Mouse (Mus musculus): Measurements from ENCODE around the gene Ctf2.
A peak's percentile ranks its signal among the peaks of the same experiment; 100 is the strongest.
"Not testable (repeated sequence)": the region's sequence is repeated elsewhere in the genome, so short reads cannot be mapped to it uniquely, and the experiment has no call there.

Gene Ctf2

GRCm38 (mm10) chr7:127732066-127732465, at the start of gene Ctf2:
Ctf2 (minus strand) TSS chr7:127732166.
- DNase-seq, result not testable (repeated sequence)

DNA sequence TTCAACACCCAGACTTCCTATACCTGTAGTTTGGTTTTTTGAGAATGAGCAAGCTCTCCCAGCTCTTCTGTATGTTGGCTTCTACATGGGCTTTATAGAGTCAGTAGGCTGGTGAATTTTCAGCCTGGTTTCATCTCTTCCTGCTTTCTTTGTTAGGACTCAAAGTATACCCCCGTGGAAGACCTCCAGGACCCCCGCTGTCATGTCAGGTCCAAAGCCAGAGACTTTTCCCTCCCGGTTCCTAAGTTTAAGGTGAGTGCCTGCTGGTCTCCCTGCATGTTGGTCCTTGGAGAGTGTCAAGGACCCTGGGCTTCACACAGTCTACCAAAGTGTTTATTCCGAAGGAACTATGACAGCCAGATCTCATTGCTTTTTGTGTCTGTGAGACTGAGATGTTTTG, 46.4 kb upstream of the Ctf2 start:
- no peak for DNase-seq

- peak; percentile 63 for DNase-seq
Measured at GRCm38 (mm10) chr7:127777474-127778266, 45.7 kb upstream of the Ctf2 start.

DNA sequence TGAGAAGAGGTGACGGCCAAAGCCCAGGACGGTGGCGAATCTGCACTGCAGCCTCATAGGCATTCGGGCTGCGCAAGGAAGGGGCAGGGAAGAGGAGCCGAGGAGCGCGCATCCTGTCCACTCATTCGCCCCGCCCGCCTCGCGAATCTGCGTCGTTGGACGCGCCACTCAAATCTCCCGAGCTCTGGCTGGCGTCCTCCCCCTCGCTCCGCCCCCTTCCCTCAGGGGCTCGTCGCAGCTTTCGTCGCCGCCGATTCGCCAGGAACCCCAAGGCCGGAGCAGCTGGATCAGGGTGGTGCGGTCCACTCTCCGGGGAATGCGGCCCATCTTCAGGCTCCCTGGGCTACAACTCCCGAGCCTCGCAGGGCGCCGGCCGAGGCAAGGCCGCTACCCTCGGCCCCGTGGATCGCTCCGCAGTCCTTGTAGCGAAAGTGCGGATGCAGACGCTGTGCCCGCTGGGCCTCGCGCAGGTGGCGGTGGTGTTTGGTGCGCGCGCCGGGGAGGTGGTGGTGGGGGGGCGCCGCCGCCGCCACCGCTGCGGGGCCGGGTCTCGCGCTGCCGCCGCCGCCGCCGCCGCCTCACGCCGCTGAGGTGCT, 45.0 kb upstream of the Ctf2 start:
- peak; percentile 99 for DNase-seq

GRCm38 (mm10) chr7:127776426-127776825, 44.5 kb upstream of the Ctf2 start, which contains the start of gene Setd1a:
Setd1a (plus strand) TSS chr7:127776670.
- DNase-seq, result peak; percentile 94

- DNase-seq, result not testable (repeated sequence)
Measured at GRCm38 (mm10) chr7:127775837-127776236, 43.9 kb upstream of the Ctf2 start.

DNA sequence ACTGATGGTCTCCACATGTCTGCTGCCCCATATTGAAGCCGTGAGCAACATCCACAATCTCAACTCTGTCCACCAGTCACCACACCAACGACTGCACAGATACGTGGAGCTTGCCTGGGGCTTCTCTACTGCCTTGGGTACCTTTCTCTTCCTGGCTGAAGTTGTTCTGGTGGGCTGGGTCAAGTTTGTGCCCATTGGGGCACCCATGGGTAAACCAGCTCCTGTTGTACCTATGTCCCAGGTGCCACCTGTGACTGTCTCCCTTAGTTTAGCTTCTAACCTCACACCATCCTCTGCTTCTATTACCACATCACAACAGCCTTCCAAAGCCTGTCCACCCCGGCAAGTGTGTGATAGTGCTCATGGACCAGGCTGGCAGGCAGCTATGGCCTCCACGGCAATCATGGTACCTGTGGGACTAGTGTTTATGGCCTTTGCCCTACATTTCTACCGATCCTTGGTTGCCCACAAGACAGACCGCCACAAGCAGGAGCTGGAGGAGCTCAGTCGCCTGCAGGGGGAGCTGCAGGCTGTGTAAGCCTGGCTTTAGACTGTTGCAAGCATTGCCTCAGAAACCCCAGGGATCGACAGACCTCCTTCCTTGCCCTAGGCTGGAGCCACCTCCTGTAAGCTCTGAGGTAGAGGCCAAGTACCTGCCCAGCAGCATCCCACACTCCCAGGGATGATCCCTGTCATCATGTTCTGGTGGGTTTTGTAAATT, 41.9 kb upstream of the Ctf2 start:
- peak; percentile 81 for DNase-seq

DNA sequence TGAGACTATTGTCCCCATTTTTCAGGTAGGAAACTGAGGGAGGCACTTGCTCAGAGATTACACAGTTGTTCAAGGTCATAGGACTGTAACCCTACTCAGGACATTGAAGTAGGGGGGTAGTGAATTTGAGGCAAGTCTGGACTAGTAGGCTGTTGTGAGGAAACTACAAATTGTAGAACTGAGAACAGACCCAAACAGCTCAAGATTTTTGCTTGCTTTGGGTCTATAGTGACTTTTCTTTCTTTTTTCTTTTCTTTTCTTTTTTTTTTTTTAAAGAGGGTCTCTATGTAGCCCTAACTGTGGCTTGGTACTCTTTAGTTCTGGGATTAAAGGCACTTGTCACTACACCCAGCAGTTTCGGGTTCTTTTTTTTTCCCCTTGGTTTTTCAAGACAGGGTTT, 40.6 kb upstream of the Ctf2 start:
- no peak for DNase-seq

GRCm38 (mm10) chr7:127772080-127772479, 40.1 kb upstream of the Ctf2 start:
- no peak for DNase-seq

GRCm38 (mm10) chr7:127771262-127771661, 39.3 kb upstream of the Ctf2 start:
- DNase-seq, result no peak

- DNase-seq, result no peak
Measured at GRCm38 (mm10) chr7:127770039-127770905, 38.3 kb upstream of the Ctf2 start.

DNA sequence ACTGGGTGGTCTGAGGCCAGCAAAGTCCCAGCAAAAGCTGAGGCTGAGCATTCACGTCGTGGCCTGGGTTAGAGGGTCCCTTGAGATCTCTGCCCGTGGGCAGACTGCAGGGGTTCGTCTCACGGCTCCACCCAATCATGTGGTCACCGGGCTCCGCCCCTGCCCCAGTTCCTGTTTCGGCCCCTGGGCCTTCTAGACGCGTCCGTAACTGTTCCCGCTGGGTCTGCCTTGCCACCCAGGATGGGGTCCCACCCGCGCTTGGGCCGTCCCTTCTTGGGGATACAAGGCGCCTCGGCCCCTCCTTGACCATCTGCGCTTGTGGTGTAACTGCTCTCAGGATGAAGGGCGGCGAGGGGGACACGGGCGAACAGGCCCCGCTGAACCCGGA, 37.7 kb upstream of the Ctf2 start, which contains the start of gene Orai3:
TSS of gene Orai3 (plus strand) at position 165 of the 388 bp plus-strand sequence.
- peak; percentile 96 for DNase-seq

- DNase-seq, result peak; percentile 99
Measured at GRCm38 (mm10) chr7:127768997-127769593, 37.1 kb upstream of the Ctf2 start.

GRCm38 (mm10) chr7:127768346-127768996, 36.5 kb upstream of the Ctf2 start:
- no peak for DNase-seq

- no peak for DNase-seq
Measured at GRCm38 (mm10) chr7:127767671-127768345, 35.8 kb upstream of the Ctf2 start.

DNA sequence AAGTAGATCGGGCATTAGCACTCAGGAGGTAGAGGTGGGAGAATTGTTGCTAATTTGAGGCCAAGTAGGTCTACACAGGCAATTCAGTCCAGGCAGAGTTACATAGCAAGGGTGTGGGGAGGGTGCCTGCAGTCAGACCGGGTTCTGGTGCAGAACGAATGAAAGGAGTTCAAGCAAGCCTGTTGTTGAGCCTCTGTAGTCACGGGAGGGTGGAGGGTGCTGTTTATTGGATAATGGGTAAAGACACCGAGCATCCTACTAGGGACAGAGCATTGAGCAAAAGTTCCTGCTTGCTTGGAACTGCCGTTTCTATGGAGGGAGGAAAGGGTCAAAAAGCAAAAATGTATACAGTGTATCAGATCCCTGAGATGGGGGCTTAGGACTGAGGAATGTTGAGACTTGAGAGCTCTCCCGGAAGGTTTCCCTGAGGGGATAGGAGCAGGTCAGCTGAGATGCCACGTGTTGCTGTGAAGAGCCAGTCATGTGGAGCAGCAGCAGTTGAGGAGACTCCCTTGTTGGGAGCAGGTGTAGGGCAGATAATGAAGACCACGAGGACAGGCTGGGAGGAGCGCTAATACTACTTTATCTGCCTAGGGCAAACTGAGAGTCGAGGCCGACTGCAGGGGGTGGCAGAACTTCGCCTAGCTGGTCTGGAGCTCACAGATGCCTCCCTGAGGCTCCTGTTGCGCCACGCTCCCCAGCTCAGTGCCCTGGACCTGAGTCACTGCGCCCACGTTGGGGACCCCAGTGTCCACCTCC, 35.1 kb upstream of the Ctf2 start:
- DNase-seq, result no peak

DNA sequence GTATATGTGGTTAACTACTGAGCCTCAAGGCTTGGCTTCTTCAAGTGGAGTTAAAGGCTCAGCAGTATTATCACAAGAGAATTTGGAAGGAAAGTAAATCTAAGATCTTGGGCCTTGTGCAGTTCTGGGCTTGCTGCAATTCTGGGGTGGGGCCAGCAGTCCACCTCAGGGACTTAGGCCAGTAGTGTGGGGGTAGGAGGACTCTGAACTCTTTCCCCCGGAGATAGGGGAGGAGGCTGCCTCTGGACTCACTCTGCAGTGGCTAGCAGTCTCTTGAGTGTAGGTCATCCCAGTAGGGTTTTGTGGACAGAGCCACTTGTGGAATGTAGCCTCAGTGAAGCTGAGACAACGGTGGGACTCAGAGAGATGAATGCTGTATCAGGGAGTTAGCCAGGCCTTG, 33.8 kb upstream of the Ctf2 start:
- no peak for DNase-seq

DNA sequence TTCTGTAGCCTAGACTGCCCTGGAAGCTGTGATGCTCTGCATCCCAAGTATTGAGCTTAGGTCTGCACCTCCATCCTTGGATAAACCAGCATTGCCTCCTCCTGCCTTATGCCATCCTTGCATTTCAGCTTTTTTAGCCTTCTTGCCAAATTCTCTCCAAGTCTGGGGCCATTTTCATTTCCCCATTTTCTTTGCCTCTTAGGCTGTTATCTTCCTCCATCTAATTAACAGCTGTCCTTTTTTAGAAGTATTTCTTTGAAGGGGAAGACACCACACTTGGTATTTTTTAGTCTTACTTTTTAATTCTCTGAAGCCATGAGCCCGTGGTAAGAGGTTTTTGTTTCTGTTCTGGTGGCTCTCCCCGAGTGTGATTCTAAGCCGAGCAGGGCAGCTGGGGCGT, 31.7 kb upstream of the Ctf2 start:
- no peak for DNase-seq

DNA sequence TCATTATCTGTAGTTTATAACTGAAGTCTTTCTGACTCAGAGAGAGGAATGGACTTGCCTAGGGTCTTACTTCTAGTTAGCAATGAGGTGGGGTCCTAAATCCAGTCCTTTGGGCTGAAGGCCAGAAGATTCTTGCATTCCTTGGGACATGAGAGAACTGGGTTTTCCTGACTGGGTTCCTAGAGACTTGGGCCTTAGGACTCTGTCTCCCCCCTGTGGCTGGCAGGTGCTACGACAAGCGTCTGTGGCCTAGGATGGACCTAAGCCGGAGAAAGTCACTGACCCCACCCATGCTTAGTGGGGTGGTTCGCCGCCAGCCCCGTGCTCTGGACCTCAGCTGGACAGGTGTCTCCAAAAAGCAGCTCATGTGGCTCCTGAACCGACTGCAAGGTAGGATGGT, 29.1 kb upstream of the Ctf2 start:
- DNase-seq, result peak; percentile 86

GRCm38 (mm10) chr7:127760478-127760877, 28.5 kb upstream of the Ctf2 start:
- DNase-seq, result no peak
